Mouse (Mus musculus): ENCODE measurements around the gene Ceacam15. TPM values are rescaled to one million over a fixed set of nuclear protein-coding genes. Genes with fewer than 3 reads are reported as not detected.

Gene Ceacam15
- polyA plus RNA-seq, 1 experiment from 2014 or later: not detected

- peak; percentile 39; the same call in 1 of the 2 replicates for ATAC-seq (ENCODE audit: insufficient read depth, low FRiP score, low read depth)
- Histone ChIP-seq H3K27me3 (replicated peaks) (no peaks in the 10 kb centered on the region), H3K4me3 (replicated peaks) (no peak overlapping the region), H3K27ac (no peak overlapping the region), H3K9me3 (no peaks in the 10 kb centered on the region), H3K36me3 (no peaks in the 10 kb centered on the region), H3K9ac (no peak overlapping the region), H3K4me1 (no peaks in the 10 kb centered on the region), H3K4me2 (no peak overlapping the region)
- 33% methylated on average over 12 of the region's 12 CpGs for WGBS
Observed at GRCm38 (mm10) chr7:16628096-16628771, 47.3 kb downstream of the Ceacam15 start.

- 0 out of 2 replicates have a peak, but pooled peaks cover under 1% of the 10 kb centered on the region for H3K4me1 ChIP-seq
- H3K9me3 ChIP-seq: no peaks in the 10 kb centered on the region
- H3K27ac ChIP-seq: no peak overlapping the region
- no peaks in the 10 kb centered on the region for H3K27me3 ChIP-seq (replicated peaks)
- no peaks in the 10 kb centered on the region for H3K36me3 ChIP-seq
- no peak for ATAC-seq (ENCODE audit: insufficient read depth, low FRiP score, low read depth)
- no peak overlapping the region for H3K4me2 ChIP-seq
- H3K4me3 ChIP-seq (replicated peaks): no peak overlapping the region
- no peak overlapping the region for H3K9ac ChIP-seq
Observed at GRCm38 (mm10) chr7:16623687-16624086, 51.8 kb downstream of the Ceacam15 start.

DNA sequence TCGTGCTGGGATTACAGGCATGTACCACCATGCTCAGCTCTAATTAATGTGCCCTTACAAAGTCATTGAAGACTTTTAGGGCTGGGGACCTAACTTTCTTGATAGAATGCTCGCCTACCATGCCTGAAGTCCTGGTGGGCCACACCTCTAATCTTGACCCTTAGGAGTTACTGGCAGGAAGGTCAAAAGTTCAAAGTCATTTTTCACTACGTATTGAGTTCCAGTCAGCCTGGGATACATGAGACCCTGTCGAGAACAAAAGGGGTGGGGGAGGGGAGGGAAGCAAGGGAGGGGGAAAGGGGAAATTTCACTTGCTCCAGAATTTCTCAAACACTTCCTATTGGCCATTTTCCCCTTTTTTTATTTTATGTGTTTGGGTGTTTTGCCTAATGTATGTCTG, 52.4 kb downstream of the Ceacam15 start:
- Histone ChIP-seq H3K4me1 (0 out of 2 replicates have a peak, but pooled peaks cover 4% of the 10 kb centered on the region), H3K9me3 (no peaks in the 10 kb centered on the region), H3K4me3 (replicated peaks) (no peak overlapping the region), H3K36me3 (no peaks in the 10 kb centered on the region), H3K9ac (no peak overlapping the region), H3K27me3 (replicated peaks) (no peaks in the 10 kb centered on the region), H3K4me2 (no peak overlapping the region), H3K27ac (no peak overlapping the region)
- WGBS: 36% methylated on average over 4 of the region's 4 CpGs
- no peak for ATAC-seq (ENCODE audit: insufficient read depth, low FRiP score, low read depth)

Other genes with a start within 250 kb of the Ceacam15 start
- gene Tmem160, start 222.9 kb downstream of the Ceacam15 start, polyA plus RNA-seq (2015; fragmentation: Nextera tagmentation; extraction: Ambion mirVana): 48.5 and 57.0 TPM in 2 replicates
- gene Npas1, start 198.0 kb downstream of the Ceacam15 start, polyA plus RNA-seq (2015; fragmentation: Nextera tagmentation; extraction: Ambion mirVana): 0.33 and 0.49 TPM in 2 replicates
- 12.0 and 13.0 TPM in 2 replicates for gene Arhgap35, start 60.7 kb downstream of the Ceacam15 start, polyA plus RNA-seq (2015; fragmentation: Nextera tagmentation; extraction: Ambion mirVana)
- gene Ceacam9, start 46.2 kb upstream of the Ceacam15 start, polyA plus RNA-seq (2015; fragmentation: Nextera tagmentation; extraction: Ambion mirVana): not detected in 2 replicates
- gene Ap2s1, start 62.7 kb upstream of the Ceacam15 start, polyA plus RNA-seq (2015; fragmentation: Nextera tagmentation; extraction: Ambion mirVana): 251 and 272 TPM in 2 replicates
- 64.2 and 66.3 TPM in 2 replicates for gene Slc1a5, start 105.6 kb upstream of the Ceacam15 start, polyA plus RNA-seq (2015; fragmentation: Nextera tagmentation; extraction: Ambion mirVana)
- 87.2 and 89.4 TPM in 2 replicates for gene Strn4, start 140.2 kb upstream of the Ceacam15 start, polyA plus RNA-seq (2015; fragmentation: Nextera tagmentation; extraction: Ambion mirVana)
- gene Fkrp, start 141.0 kb upstream of the Ceacam15 start, polyA plus RNA-seq (2015; fragmentation: Nextera tagmentation; extraction: Ambion mirVana): 28.4 and 29.1 TPM in 2 replicates
- 11.6 and 12.2 TPM in 2 replicates for gene Prkd2, start 167.2 kb upstream of the Ceacam15 start, polyA plus RNA-seq (2015; fragmentation: Nextera tagmentation; extraction: Ambion mirVana)
- gene Dact3, start 199.6 kb upstream of the Ceacam15 start, polyA plus RNA-seq (2015; fragmentation: Nextera tagmentation; extraction: Ambion mirVana): 3.9 and 4.6 TPM in 2 replicates
- 8.9 and 9.8 TPM in 2 replicates for gene Gng8, start 216.1 kb upstream of the Ceacam15 start, polyA plus RNA-seq (2015; fragmentation: Nextera tagmentation; extraction: Ambion mirVana)
- 2.4 and 2.5 TPM in 2 replicates for gene Ptgir, start 230.8 kb upstream of the Ceacam15 start, polyA plus RNA-seq (2015; fragmentation: Nextera tagmentation; extraction: Ambion mirVana)
- 101 and 113 TPM in 2 replicates for gene Calm3, start 248.4 kb upstream of the Ceacam15 start, polyA plus RNA-seq (2015; fragmentation: Nextera tagmentation; extraction: Ambion mirVana)

Data from stomach, embryonic 15.5 days (tissue).